Mouse (Mus musculus) neural tube, embryonic 15.5 days (tissue): ENCODE data around the gene Gm28042. TPM values are rescaled to one million over a fixed set of nuclear protein-coding genes. Genes with fewer than 3 reads are reported as not detected.

Experiments
- ATAC-seq: fragments of 200-750 bp; cut with Nextera tagmentation; 2 replicates; pipeline ENCODE4 v1.8.0; 2017; ENCODE audit warnings: mild to moderate bottlenecking, moderate TSS enrichment, moderate library complexity; ENCODE audit not compliant: low FRiP score
- H3K27ac ChIP-seq: fragments of 300-500 bp; sonication (generic); replicated peaks from 2 replicates; pipeline ENCODE4 v1.5.1; 2015; ENCODE audit warnings: mild to moderate bottlenecking, inconsistent platforms
- H3K27me3 ChIP-seq: fragments of 300-500 bp; sonication (generic); replicated peaks from 2 replicates; pipeline ENCODE4 v1.6.1; 2015; ENCODE audit warnings: inconsistent platforms
- H3K36me3 ChIP-seq: fragments of 300-500 bp; sonication (generic); 2 replicates; pipeline ENCODE4 v1.6.1; 2015; ENCODE audit warnings: inconsistent platforms
- H3K4me1 ChIP-seq: fragments of 300-500 bp; sonication (generic); 2 replicates; pipeline ENCODE4 v1.6.1; 2015; ENCODE audit warnings: inconsistent platforms
- H3K4me2 ChIP-seq: fragments of 300-500 bp; sonication (generic); 2 replicates; pipeline ENCODE4 v1.6.1; 2015; ENCODE audit warnings: inconsistent platforms, mild to moderate bottlenecking, moderate library complexity
- H3K4me3 ChIP-seq: fragments of 300-500 bp; sonication (generic); replicated peaks from 2 replicates; pipeline ENCODE4 v1.5.1; 2015; ENCODE audit warnings: mild to moderate bottlenecking, inconsistent platforms
- H3K9ac ChIP-seq: fragments of 300-500 bp; sonication (generic); replicated peaks from 2 replicates; pipeline ENCODE4 v1.6.1; 2015; ENCODE audit warnings: mild to moderate bottlenecking, inconsistent platforms
- H3K9me3 ChIP-seq: fragments of 300-500 bp; sonication (generic); replicated peaks from 2 replicates; pipeline ENCODE4 v1.6.1; 2016; ENCODE audit warnings: inconsistent platforms
- WGBS: fragments of 180-500 bp; shearing (Covaris S2); methylation state at CpG from one replicate; pipeline ENCODE4 v1.1.7; 2015; ENCODE audit warnings: mixed read lengths; 5-methylcytosine and 5-hydroxymethylcytosine counted together
- polyA plus RNA-seq: library from polyadenylated mRNA; unstranded; fragments of >200 nt; fragmentation: Nextera tagmentation; extraction: Ambion mirVana; gene quantifications from 2 replicates; pipeline ENCODE4 v1.2.1, GENCODE M21; 2015

Gm28042 gene
- polyA plus RNA-seq, 1 experiment from 2014 or later, result 4.4 TPM

- no peak overlapping the region for H3K4me2 ChIP-seq
- no peak overlapping the region for H3K4me3 ChIP-seq
- H3K4me1 ChIP-seq, result peaks cover 19% of the 10 kb centered on the region; the same call in 1 of the 2 replicates
- peaks cover 19% of the 10 kb centered on the region; the same call in 1 of the 2 replicates for H3K36me3 ChIP-seq
- no peak for ATAC-seq
- peak overlapping the region; percentile 68 for H3K27ac ChIP-seq
- 63% methylated on average over 9 of the region's 9 CpGs for WGBS
- H3K9me3 ChIP-seq, result no peaks in the 10 kb centered on the region
- no peaks in the 10 kb centered on the region for H3K27me3 ChIP-seq
- H3K9ac ChIP-seq, result no peak overlapping the region
Measured at GRCm38 (mm10) chr2:119995391-119996281, 31.7 kb upstream of the Gm28042 start.

DNA sequence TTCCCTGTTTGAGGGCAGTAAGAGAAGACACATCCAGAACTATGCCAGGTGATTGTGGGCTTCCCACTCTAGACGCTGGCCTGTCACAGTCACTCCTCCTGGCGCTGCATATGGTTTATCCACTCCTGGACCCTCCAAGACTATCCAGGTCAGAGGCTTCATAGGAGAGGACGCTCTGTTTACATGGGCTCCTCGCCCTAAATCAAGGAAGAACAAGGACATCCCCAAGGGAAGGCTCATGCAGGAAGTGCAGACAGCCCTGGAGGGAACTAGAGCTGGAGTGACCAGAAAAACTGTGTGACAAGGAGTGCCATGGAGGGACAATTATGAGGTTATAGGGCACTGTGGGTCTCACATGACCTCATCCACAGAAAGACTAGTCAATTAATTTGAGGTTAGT lies 29.9 kb upstream of the Gm28042 start:
- WGBS, result 85% methylated on average over 4 of the region's 4 CpGs
- peaks cover 24% of the 10 kb centered on the region; the same call in 1 of the 2 replicates for H3K4me1 ChIP-seq
- H3K4me2 ChIP-seq, result no peak overlapping the region
- no peaks in the 10 kb centered on the region for H3K9me3 ChIP-seq
- no peaks in the 10 kb centered on the region for H3K27me3 ChIP-seq
- peaks cover 21% of the 10 kb centered on the region; the same call in 1 of the 2 replicates for H3K36me3 ChIP-seq
- ATAC-seq, result no peak
- H3K27ac ChIP-seq, result no peak overlapping the region; the same call in 1 of the 2 replicates
- H3K9ac ChIP-seq, result no peak overlapping the region
- H3K4me3 ChIP-seq, result no peak overlapping the region

GRCm38 (mm10) chr2:119999731-120000130 lies 27.6 kb upstream of the Gm28042 start:
- Histone ChIP-seq H3K36me3 (peaks cover 25% of the 10 kb centered on the region; the same call in 1 of the 2 replicates), H3K27me3 (no peaks in the 10 kb centered on the region), H3K4me3 (no peak overlapping the region), H3K4me2 (no peak overlapping the region), H3K27ac (no peak overlapping the region), H3K4me1 (peaks cover 23% of the 10 kb centered on the region; the same call in 1 of the 2 replicates), H3K9me3 (no peaks in the 10 kb centered on the region), H3K9ac (no peak overlapping the region)
- WGBS, result 98% methylated on average over 2 of the region's 2 CpGs
- ATAC-seq, result no peak

DNA sequence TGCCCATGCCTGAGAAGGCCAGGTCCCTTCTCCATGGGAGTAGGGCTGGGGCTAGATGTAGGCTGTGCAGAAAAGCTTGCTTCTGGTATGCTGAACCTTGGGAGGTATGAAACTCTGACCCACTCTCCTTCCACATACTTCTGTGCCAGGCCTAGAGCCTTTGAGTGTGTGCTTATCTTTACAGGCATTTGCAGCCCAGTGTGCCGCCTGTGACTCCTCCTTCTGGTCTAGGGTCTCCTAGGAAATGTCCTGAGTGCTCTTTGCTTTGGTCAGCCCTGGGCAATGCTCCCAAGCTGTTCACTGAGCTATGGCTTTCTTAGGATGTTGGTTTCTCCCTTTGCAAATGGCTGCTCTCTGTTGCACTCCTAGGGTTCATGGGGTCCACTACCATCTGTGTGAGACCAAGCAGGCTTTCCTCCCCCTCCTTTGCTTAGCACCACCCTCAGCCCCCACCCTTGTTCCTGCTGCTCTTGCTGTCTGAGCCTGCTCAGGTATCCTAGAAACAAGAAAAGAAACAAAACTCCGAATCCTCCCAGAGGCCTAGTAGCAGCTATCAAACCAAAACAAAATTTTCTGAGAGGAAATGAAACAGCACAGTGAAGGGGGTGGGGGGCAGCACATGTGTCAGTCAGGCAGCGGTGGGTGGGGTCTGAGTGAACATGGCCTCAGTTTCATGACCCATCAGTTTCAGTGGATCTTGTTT lies 26.3 kb upstream of the Gm28042 start:
- 80% methylated on average over 3 of the region's 3 CpGs for WGBS
- no peak for ATAC-seq

DNA sequence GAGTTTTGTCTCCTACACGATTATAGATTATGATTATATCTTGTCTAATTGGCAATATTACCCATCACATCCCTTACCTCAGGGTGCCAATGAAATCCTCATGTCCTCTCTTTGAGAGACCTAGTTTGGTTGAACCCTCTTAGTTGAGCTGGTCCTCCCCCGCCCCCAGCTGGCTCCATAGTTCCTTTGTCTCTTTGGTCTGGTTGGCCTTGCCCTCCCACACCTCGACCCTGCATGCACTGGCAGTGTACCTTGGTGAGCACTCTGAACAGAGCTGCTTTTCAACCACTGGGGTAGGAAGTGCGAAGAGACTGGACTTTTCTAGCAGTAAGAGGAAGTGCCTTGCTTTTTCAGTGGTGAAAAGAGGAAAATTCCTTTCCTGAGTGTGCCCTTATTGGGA lies 25.3 kb upstream of the Gm28042 start:
- H3K36me3 ChIP-seq, result peaks cover 25% of the 10 kb centered on the region
- no peaks in the 10 kb centered on the region for H3K9me3 ChIP-seq
- H3K27me3 ChIP-seq, result no peaks in the 10 kb centered on the region
- no peak overlapping the region for H3K4me2 ChIP-seq
- H3K27ac ChIP-seq, result no peak overlapping the region
- 0 out of 2 replicates have a peak, but pooled peaks cover 8% of the 10 kb centered on the region for H3K4me1 ChIP-seq
- no peak for ATAC-seq
- no peak overlapping the region for H3K9ac ChIP-seq
- 80% methylated on average over 4 of the region's 4 CpGs for WGBS
- H3K4me3 ChIP-seq, result no peak overlapping the region

More for the DNA sequence above, 26.3 kb upstream of the Gm28042 start:
- peaks cover 12% of the 10 kb centered on the region; the same call in 1 of the 2 replicates for H3K4me1 ChIP-seq
- H3K27me3 ChIP-seq, result no peaks in the 10 kb centered on the region
- peaks cover 25% of the 10 kb centered on the region for H3K36me3 ChIP-seq
- H3K27ac ChIP-seq, result no peak overlapping the region
- H3K9ac ChIP-seq, result no peak overlapping the region
- H3K4me3 ChIP-seq, result no peak overlapping the region
- H3K9me3 ChIP-seq, result no peaks in the 10 kb centered on the region
- no peak overlapping the region for H3K4me2 ChIP-seq

DNA sequence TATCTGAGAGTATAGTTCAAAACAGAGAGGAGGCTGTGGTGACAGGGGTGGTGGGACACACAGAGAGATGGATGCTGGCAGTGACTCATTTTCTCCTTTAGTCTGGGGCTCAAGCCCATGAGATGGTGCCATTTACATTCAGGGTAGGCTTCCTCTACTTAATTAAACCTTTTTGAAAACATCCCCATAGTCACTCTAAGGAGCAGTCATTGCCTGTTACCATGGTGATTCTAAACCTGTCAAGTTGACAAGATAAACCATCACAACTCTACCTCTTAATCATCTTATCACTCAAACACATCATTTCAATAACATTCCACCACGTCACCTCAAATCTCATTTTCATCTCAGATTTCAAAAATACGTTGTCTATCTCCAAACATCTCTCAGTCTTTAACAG lies 23.3 kb upstream of the Gm28042 start:
- Histone ChIP-seq H3K4me3 (no peak overlapping the region), H3K36me3 (peaks cover 25% of the 10 kb centered on the region), H3K27me3 (no peaks in the 10 kb centered on the region), H3K4me2 (no peak overlapping the region), H3K4me1 (0 out of 2 replicates have a peak, but pooled peaks cover 5% of the 10 kb centered on the region), H3K9me3 (no peaks in the 10 kb centered on the region), H3K27ac (no peak overlapping the region), H3K9ac (no peak overlapping the region)
- no peak for ATAC-seq
- WGBS, result 91% methylated on average over 2 of the region's 2 CpGs

DNA sequence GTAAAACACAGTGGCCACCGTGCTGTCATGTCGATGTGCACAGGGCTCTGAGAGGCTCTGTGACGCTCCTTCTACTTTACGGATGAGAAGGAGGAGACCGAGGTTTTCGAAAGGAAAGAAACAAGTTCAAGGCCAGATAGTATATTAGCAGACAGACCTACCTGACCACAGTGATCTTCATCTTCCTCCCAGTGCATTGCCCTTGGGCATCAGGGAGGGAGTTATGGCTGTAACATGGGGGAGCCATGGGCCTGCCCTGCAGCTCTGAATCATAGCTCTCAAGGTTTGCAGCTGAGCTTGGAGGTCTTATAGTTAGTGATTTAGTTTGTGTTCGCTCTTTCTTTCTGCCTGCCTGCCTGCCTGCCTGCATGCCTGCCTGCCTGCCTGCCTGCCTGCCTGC lies 20.6 kb upstream of the Gm28042 start:
- Histone ChIP-seq H3K9ac (no peak overlapping the region), H3K9me3 (no peaks in the 10 kb centered on the region), H3K4me1 (no peaks in the 10 kb centered on the region), H3K4me2 (no peak overlapping the region), H3K27me3 (no peaks in the 10 kb centered on the region), H3K4me3 (no peak overlapping the region), H3K36me3 (peaks cover 9% of the 10 kb centered on the region), H3K27ac (no peak overlapping the region)
- 97% methylated on average over 7 of the region's 7 CpGs for WGBS
- no peak for ATAC-seq

- no peak overlapping the region for H3K4me2 ChIP-seq
- 92% methylated on average over 4 of the region's 4 CpGs for WGBS
- H3K27me3 ChIP-seq, result no peaks in the 10 kb centered on the region
- H3K27ac ChIP-seq, result no peak overlapping the region; the same call in 1 of the 2 replicates
- peaks cover 14% of the 10 kb centered on the region for H3K36me3 ChIP-seq
- no peak overlapping the region for H3K4me3 ChIP-seq
- ATAC-seq, result no peak
- H3K9me3 ChIP-seq, result no peaks in the 10 kb centered on the region
- H3K9ac ChIP-seq, result no peak overlapping the region
- H3K4me1 ChIP-seq, result no peaks in the 10 kb centered on the region
Measured at GRCm38 (mm10) chr2:120007680-120008210, 19.5 kb upstream of the Gm28042 start.

GRCm38 (mm10) chr2:120008672-120009071 lies 18.6 kb upstream of the Gm28042 start:
- ATAC-seq, result no peak
- no peak overlapping the region for H3K4me3 ChIP-seq
- 78% methylated on average over 4 of the region's 4 CpGs for WGBS
- H3K9me3 ChIP-seq, result no peaks in the 10 kb centered on the region
- no peak overlapping the region for H3K4me2 ChIP-seq
- H3K27ac ChIP-seq, result no peak overlapping the region
- peaks cover 23% of the 10 kb centered on the region for H3K36me3 ChIP-seq
- no peak overlapping the region for H3K9ac ChIP-seq
- no peaks in the 10 kb centered on the region for H3K27me3 ChIP-seq
- no peaks in the 10 kb centered on the region for H3K4me1 ChIP-seq

- 81% methylated on average over 8 of the region's 8 CpGs for WGBS
- H3K27me3 ChIP-seq, result no peaks in the 10 kb centered on the region
- H3K9ac ChIP-seq, result no peak overlapping the region
- H3K4me3 ChIP-seq, result no peak overlapping the region
- no peak overlapping the region for H3K27ac ChIP-seq
- H3K9me3 ChIP-seq, result no peaks in the 10 kb centered on the region
- peaks cover 40% of the 10 kb centered on the region for H3K36me3 ChIP-seq
- H3K4me2 ChIP-seq, result no peak overlapping the region
- no peaks in the 10 kb centered on the region for H3K4me1 ChIP-seq
- 0 out of 2 replicates have a peak, but pooled peaks have one; percentile 47 for ATAC-seq
Measured at GRCm38 (mm10) chr2:120011462-120012200, 15.7 kb upstream of the Gm28042 start.

- no peaks in the 10 kb centered on the region for H3K27me3 ChIP-seq
- ATAC-seq, result no peak
Measured at GRCm38 (mm10) chr2:120012924-120013323, 14.4 kb upstream of the Gm28042 start.

More at GRCm38 (mm10) chr2:120012924-120013323, 14.4 kb upstream of the Gm28042 start:
- H3K4me2 ChIP-seq, result no peak overlapping the region
- no peak overlapping the region for H3K27ac ChIP-seq
- no peaks in the 10 kb centered on the region for H3K9me3 ChIP-seq
- H3K4me1 ChIP-seq, result no peaks in the 10 kb centered on the region
- no peak overlapping the region for H3K9ac ChIP-seq
- H3K36me3 ChIP-seq, result peaks cover 47% of the 10 kb centered on the region
- WGBS, result 90% methylated on average over 13 of the region's 13 CpGs
- H3K4me3 ChIP-seq, result no peak overlapping the region
